Mouse (Mus musculus) midbrain, embryonic 10.5 days (tissue): ENCODE results near the gene Zdhhc12. TPM values are rescaled to one million over a fixed set of nuclear protein-coding genes. Genes with fewer than 3 reads are reported as not detected.
"Not testable (repeated sequence)": the region's sequence is repeated elsewhere in the genome, so short reads cannot be mapped to it uniquely, and the experiment has no call there.

Source experiments
- DNase-seq: peaks from one replicate; pipeline ENCODE4 v3.0.0-alpha.2; 2017; ENCODE audit warnings: low spot score
- H3K27ac ChIP-seq: fragments of 300-500 bp; sonication (generic); replicated peaks from 2 replicates; pipeline ENCODE4 v1.5.1; 2016; ENCODE audit warnings: mild to moderate bottlenecking
- H3K27me3 ChIP-seq: fragments of 300-500 bp; sonication (generic); 2 replicates; pipeline ENCODE4 v1.6.1; 2016; ENCODE audit warnings: low read depth, mild to moderate bottlenecking; ENCODE audit not compliant: poor library complexity, severe bottlenecking
- H3K36me3 ChIP-seq: fragments of 300-500 bp; sonication (generic); 2 replicates; pipeline ENCODE4 v1.6.1; 2016; ENCODE audit warnings: mild to moderate bottlenecking, moderate library complexity
- H3K4me1 ChIP-seq: fragments of 300-500 bp; sonication (generic); 2 replicates; pipeline ENCODE4 v1.6.1; 2016
- H3K4me3 ChIP-seq: fragments of 300-500 bp; sonication (generic); 2 replicates; pipeline ENCODE4 v1.5.1; 2016; ENCODE audit warnings: mild to moderate bottlenecking, moderate library complexity
- H3K9me3 ChIP-seq: fragments of 300-500 bp; sonication (generic); replicated peaks from 2 replicates; pipeline ENCODE4 v1.6.1; 2016; ENCODE audit warnings: mild to moderate bottlenecking
- WGBS: fragments of 180-500 bp; shearing (Covaris S2); methylation state at CpG from one replicate; pipeline ENCODE4 v1.1.7; 2016; 5-methylcytosine and 5-hydroxymethylcytosine counted together
- polyA plus RNA-seq: library from polyadenylated mRNA; unstranded; fragments of >200 nt; fragmentation: Nextera tagmentation; extraction: Ambion mirVana; gene quantifications from 2 replicates; pipeline ENCODE4 v1.2.1, GENCODE M21; 2016

Zdhhc12 gene
- polyA plus RNA-seq, 1 experiment from 2014 or later = 41.9 TPM

DNA sequence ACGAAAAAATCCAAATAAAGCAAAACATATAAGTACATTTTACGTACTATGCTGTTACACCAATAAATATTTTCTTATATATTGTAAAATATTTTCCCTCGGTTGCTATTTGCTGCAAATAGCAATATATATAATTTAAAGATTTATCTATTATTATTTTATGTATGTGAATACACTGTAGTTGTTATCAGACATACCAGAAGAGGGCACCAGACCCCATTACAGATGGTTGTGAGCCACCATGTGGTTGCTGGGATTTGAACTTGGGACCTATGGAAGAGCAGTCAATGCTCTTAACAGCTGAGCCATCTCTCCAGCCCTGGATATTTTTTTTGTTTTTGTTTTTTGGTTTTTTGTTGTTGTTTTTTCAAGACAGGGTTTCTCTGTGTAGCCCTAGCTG, 38.1 kb downstream of the Zdhhc12 start:
- not testable (repeated sequence) for H3K9me3 ChIP-seq, H3K4me3 ChIP-seq, DNase-seq, H3K27ac ChIP-seq, H3K36me3 ChIP-seq, H3K27me3 ChIP-seq
- H3K4me1 ChIP-seq = peaks cover 15% of the 10 kb centered on the region
- WGBS = 95% methylated on average over 3 of the region's 3 CpGs

DNA sequence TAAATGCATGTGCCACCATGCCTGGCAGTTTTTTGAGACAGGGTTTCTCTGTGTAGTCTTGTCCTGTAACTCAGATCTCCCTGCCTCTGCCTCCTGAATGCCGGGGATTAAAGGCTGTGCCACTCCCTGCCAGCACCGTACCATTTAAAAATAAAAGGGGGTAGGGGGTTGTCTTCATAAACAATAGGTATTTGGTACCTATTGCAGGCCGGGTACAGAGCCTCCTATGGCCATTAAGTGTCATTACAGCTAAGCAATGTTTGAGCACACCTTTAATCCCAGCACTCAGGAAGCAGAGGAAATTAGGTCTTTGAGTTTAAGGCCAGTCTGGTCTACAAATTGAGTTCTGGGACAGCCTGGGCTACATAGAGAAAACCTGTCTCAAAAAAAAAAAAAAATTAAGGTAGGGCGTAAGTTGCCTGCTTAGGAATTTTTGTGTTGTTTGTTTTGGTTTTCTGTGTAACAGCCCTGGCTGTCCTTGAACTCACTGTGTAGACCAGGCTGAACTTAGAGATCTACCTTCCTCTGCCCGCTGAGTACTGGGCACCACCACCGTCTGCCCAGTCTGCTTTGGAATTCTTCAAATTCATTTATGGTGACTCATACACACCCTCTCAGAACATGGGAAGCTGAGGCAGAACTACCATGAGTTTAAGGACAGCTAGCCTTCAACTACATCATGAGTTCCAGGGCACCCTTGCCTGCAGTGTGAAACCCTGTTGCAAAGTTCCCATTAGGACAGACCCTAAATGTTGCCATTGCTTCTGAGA, 41.3 kb downstream of the Zdhhc12 start:
- H3K4me1 ChIP-seq = peaks cover 14% of the 10 kb centered on the region
- no peak for DNase-seq
- 58% methylated on average over 6 of the region's 6 CpGs for WGBS
- H3K9me3 ChIP-seq = no peaks in the 10 kb centered on the region
- H3K27ac ChIP-seq = no peak overlapping the region
- no peaks in the 10 kb centered on the region for H3K36me3 ChIP-seq
- H3K27me3 ChIP-seq = peaks cover 4% of the 10 kb centered on the region; the same call in 1 of the 2 replicates
- no peak overlapping the region for H3K4me3 ChIP-seq

DNA sequence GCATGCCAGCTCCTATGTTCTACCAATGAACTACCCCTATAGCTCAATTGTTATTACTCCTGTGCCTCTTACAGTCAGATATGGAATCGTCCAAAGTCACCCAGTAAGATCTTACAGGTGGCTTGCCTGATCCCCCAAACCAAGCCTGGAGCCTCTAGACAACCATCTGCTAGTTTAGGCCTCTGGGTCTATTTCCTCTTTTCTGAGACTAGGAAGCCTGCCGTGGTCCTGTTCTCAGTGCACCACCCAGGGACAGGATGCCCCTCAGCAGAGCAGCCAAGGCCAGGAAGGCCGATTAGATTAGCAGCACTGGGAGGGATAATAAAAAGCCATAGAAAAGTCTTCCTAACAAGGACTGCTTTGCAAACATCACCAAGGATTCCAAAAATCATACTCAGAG, 43.6 kb downstream of the Zdhhc12 start:
- H3K9me3 ChIP-seq = no peaks in the 10 kb centered on the region
- peaks cover 4% of the 10 kb centered on the region; the same call in 1 of the 2 replicates for H3K27me3 ChIP-seq
- H3K36me3 ChIP-seq = peaks cover 7% of the 10 kb centered on the region
- no peak for DNase-seq
- H3K4me3 ChIP-seq = no peak overlapping the region
- 93% methylated on average over 3 of the region's 3 CpGs for WGBS
- H3K4me1 ChIP-seq = peaks cover 10% of the 10 kb centered on the region; the same call in 1 of the 2 replicates
- H3K27ac ChIP-seq = peak overlapping the region; percentile 98; the same call in 1 of the 2 replicates

DNA sequence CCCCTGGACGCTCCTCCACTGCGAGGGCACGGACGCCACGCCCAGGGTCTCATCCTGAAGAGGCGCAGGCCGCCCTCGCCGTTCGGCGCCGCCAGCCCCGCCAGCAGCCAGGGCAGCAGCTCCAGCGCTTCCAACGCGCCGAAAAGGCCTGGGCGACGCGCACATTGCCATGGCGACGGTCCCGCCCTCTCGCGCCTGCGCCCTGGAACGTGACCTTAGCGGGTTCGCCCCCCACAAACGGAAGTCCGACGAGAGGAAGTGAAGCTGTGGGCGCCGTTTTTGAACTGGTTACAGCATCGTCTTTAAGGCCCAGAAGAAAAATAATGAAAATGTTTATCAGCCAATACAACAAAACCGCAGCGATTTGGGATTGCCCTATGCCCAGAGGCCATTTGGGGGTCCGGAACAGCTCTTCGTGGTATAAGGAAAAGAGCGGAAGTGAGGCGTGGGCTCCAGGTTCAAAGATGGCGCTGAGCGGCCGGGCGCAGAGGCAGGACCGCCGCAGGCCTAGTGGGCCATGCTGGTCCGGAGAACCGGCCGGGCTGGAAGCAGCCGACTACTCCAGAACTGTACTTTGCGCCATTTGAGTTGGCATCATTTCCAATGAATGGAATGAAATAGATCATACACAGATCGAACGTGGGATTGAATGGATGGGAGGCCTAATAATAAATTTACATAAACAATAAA, 44.6 kb downstream of the Zdhhc12 start, which contains the start of gene Wdr34:
Gene Wdr34 (minus strand): TSS at position 183 of the 690 bp plus-strand sequence.
- Histone ChIP-seq H3K36me3 (peaks cover 11% of the 10 kb centered on the region), H3K4me1 (peaks cover 10% of the 10 kb centered on the region; the same call in 1 of the 2 replicates), H3K4me3 (peak within 1 kb of the TSS; percentile 66), H3K9me3 (no peaks in the 10 kb centered on the region), H3K27me3 (peaks cover 4% of the 10 kb centered on the region; the same call in 1 of the 2 replicates), H3K27ac (peak within 1 kb of the TSS; percentile 98)
- WGBS = under 1% methylated on average over 54 of the region's 54 CpGs
- DNase-seq = peak; percentile 99

DNA sequence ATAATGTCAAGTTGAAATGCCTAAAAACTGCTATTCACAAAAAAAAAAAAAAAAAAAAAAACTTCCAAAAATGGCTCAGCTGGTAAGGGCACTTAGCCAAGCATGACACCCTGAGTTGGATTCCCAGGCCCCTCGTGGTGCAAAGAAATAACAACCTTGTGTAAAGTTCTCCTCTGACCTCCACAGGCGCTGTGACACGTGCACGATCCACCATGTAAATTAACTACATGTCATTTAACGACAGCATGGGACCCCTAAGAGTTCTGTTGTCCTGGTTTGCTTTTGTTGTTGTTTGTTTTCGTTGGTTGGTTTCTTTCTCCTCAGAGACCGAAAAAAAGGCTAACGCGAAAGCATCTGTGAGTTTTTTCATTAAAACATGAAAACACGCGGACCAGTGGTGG, 45.3 kb downstream of the Zdhhc12 start:
- Histone ChIP-seq H3K9me3 (no peaks in the 10 kb centered on the region), H3K4me1 (peaks cover 10% of the 10 kb centered on the region; the same call in 1 of the 2 replicates), H3K27me3 (peaks cover 4% of the 10 kb centered on the region; the same call in 1 of the 2 replicates), H3K36me3 (peaks cover 11% of the 10 kb centered on the region), H3K4me3 (peak overlapping the region; percentile 66), H3K27ac (peak overlapping the region; percentile 98)
- DNase-seq = no peak
- WGBS = 65% methylated on average over 11 of the region's 11 CpGs

DNA sequence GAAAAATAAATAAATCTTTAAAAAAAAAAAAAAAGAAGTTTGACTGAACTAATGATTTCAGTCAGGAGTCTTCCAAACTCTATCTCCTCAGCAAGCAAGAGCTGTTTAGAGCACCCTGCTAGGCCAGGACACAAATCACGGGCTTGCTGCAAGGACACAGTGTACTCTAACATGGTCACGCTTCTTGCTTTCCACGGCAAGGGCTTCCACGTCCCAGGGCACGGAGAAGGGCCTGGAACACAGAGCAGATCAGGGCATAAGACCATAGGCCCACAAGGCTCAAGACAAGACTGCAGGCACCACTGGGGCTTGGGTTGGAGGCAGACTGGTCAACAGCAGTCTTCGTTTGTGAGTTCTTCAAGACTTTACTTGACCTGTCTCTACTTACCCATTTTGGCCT, 46.3 kb downstream of the Zdhhc12 start:
- no peak for DNase-seq

DNA sequence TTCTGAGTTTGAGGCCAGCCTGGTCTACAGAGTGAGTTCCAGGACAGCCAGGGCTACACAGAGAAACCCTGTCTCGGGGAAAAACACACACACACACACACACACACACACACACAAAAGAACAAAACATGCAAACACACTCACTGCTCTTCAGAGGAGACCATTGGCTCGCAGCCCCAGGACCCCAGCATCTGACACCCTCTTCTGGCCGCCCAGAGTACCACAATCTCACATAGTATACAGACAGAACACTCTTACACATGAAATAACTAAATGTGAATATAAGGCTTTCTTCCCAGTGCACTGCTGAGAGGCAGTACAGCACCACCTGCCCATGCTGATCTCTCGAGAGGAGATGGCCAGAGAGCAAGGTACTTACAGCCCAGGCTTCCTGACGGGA, 48.9 kb downstream of the Zdhhc12 start:
- peaks cover 14% of the 10 kb centered on the region for H3K36me3 ChIP-seq
- H3K27ac ChIP-seq = no peak overlapping the region
- no peaks in the 10 kb centered on the region for H3K9me3 ChIP-seq
- no peaks in the 10 kb centered on the region for H3K27me3 ChIP-seq
- no peak overlapping the region for H3K4me3 ChIP-seq
- H3K4me1 ChIP-seq = peaks cover 17% of the 10 kb centered on the region
- DNase-seq = no peak
- 90% methylated on average over 5 of the region's 5 CpGs for WGBS

More for the DNA sequence above, 46.3 kb downstream of the Zdhhc12 start:
- Histone ChIP-seq H3K36me3 (peaks cover 11% of the 10 kb centered on the region), H3K4me3 (no peak overlapping the region), H3K4me1 (peaks cover 17% of the 10 kb centered on the region), H3K27ac (no peak overlapping the region), H3K27me3 (no peaks in the 10 kb centered on the region), H3K9me3 (no peaks in the 10 kb centered on the region)
- 96% methylated on average over 6 of the region's 6 CpGs for WGBS

DNA sequence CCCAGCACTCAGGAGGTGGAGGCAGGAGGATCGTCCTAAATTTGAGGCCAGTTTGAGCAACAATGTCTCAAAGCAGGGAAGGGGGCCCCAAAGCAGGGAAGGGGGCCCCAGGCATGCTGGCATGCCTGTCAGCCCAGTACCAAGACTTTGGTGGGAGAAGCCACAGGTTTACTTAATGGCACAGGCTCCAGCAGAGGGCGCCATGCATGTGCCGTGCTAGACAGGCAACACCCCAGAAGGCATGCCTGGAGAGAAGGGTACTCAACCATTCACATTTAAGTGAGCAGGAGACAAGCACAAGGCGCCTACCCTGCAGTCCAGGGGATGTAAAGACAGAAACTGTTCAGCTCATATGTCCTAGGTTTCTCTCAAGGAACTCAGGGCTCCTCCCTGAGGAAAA, 51.0 kb downstream of the Zdhhc12 start:
- Histone ChIP-seq H3K4me3 (no peak overlapping the region), H3K27me3 (no peaks in the 10 kb centered on the region), H3K27ac (no peak overlapping the region; the same call in 1 of the 2 replicates), H3K36me3 (peaks cover 20% of the 10 kb centered on the region), H3K9me3 (no peaks in the 10 kb centered on the region), H3K4me1 (peaks cover 6% of the 10 kb centered on the region)
- 7% methylated on average over 4 of the region's 4 CpGs for WGBS
- DNase-seq = peak; percentile 75

Other genes starting within 250 kb of the Zdhhc12 start
- gene Cercam, start 224.5 kb downstream of the Zdhhc12 start, polyA plus RNA-seq = 39.1 and 42.5 TPM in 2 replicates
- 116 and 133 TPM in 2 replicates for gene Odf2, start 204.4 kb downstream of the Zdhhc12 start, polyA plus RNA-seq
- 70.2 and 70.4 TPM in 2 replicates for gene Gle1, start 158.2 kb downstream of the Zdhhc12 start, polyA plus RNA-seq
- gene Sptan1, start 128.1 kb downstream of the Zdhhc12 start, polyA plus RNA-seq = 91.7 and 116 TPM in 2 replicates
- gene Wdr34, start 44.8 kb downstream of the Zdhhc12 start, polyA plus RNA-seq = 26.6 and 30.5 TPM in 2 replicates
- 777 and 858 TPM in 2 replicates for gene Set, start 36.3 kb downstream of the Zdhhc12 start, polyA plus RNA-seq
- gene Pkn3, start 16.0 kb downstream of the Zdhhc12 start, polyA plus RNA-seq = 12.1 and 13.5 TPM in 2 replicates
- 6.0 and 8.3 TPM in 2 replicates for gene Zer1, start 30.9 kb upstream of the Zdhhc12 start, polyA plus RNA-seq
- 6.0 and 6.3 TPM in 2 replicates for gene Tbc1d13, start 40.1 kb upstream of the Zdhhc12 start, polyA plus RNA-seq
- gene Endog, start 77.8 kb upstream of the Zdhhc12 start, polyA plus RNA-seq = 16.9 and 18.6 TPM in 2 replicates
- gene Spout1, start 84.8 kb upstream of the Zdhhc12 start, polyA plus RNA-seq = 88.5 and 89.0 TPM in 2 replicates
- 8.3 and 10.6 TPM in 2 replicates for gene Kyat1, start 112.2 kb upstream of the Zdhhc12 start, polyA plus RNA-seq
- gene Lrrc8a, start 144.1 kb upstream of the Zdhhc12 start, polyA plus RNA-seq = 40.8 and 43.7 TPM in 2 replicates
- 0.10 TPM in 2 replicates for gene Gm28035, start 146.9 kb upstream of the Zdhhc12 start, polyA plus RNA-seq
- gene Phyhd1, start 172.6 kb upstream of the Zdhhc12 start, polyA plus RNA-seq = 2.7 and 4.7 TPM in 2 replicates
- not detected in 2 replicates for gene Gm28038, start 187.4 kb upstream of the Zdhhc12 start, polyA plus RNA-seq
- gene Dolk, start 192.7 kb upstream of the Zdhhc12 start, polyA plus RNA-seq = 27.3 and 29.4 TPM in 2 replicates
- gene Nup188, start 192.7 kb upstream of the Zdhhc12 start, polyA plus RNA-seq = 55.4 and 57.7 TPM in 2 replicates